ENCODE assay signal across 27 mouse cellular contexts in genomic region chr16:77602581-77602980, GRCm38 (mm10). TPM values are rescaled to one million over a fixed set of nuclear protein-coding genes. Genes with fewer than 3 reads are reported as not detected.
A peak's percentile ranks its signal among the peaks of the same experiment; 100 is the strongest.
DNase-seq lines count a peak whose midpoint lies in the region; ATAC-seq and TF ChIP-seq lines count a peak whose summit lies in the region.
"Had no signal": no experiment of that assay in that cellular context is flagged by ENCODE, and none has a peak within 500 bp of the region (broad histone marks: within the 10 kb centered on the region; RNA-seq: fewer than 3 reads in every experiment).

No protein-coding gene starts in this region.

- H3K9me3 ChIP-seq in hindbrain, embryonic 16.5 days (ENCODE audit: control insufficient read depth, low read length), result no peaks in the 10 kb centered on the region
- no peaks in the 10 kb centered on the region for H3K9me3 ChIP-seq in hindbrain, embryonic 12.5 days (replicated peaks)
- H3K9me3 ChIP-seq in forebrain, embryonic 11.5 days (ENCODE audit: control insufficient read depth, low read length), result no peaks in the 10 kb centered on the region
- H3K9me3 ChIP-seq: midbrain, embryonic 12.5 days; stomach, embryonic 15.5 days had no signal

- no peak overlapping the region for H3K9ac ChIP-seq in hindbrain, embryonic 16.5 days (ENCODE audit: low read depth, low read length)
- H3K9ac ChIP-seq in hindbrain, embryonic 12.5 days, result no peak overlapping the region
- no peak overlapping the region for H3K9ac ChIP-seq in forebrain, embryonic 11.5 days (ENCODE audit: low read length)
- H3K9ac ChIP-seq: forebrain, postnatal 0 days; midbrain, embryonic 12.5 days; stomach, embryonic 15.5 days had no signal

- no peak overlapping the region for H3ac ChIP-seq in C2C12 (ENCODE audit: control insufficient read depth, insufficient read length, low read depth)
- H3ac ChIP-seq in myocyte (ENCODE audit: control insufficient read depth, insufficient read length), result no peak overlapping the region

- POLR2A ChIA-PET in Patski (lab: Charles Lee), result no interaction called here

- WGBS in hindbrain, embryonic 16.5 days, result 65% methylated on average over 2 of the region's 2 CpGs
- WGBS in hindbrain, embryonic 12.5 days, result 78% methylated on average over 2 of the region's 2 CpGs
- 81% methylated on average over 2 of the region's 2 CpGs for WGBS in forebrain, embryonic 11.5 days

- peaks cover 13% of the 10 kb centered on the region for H3K79me2 ChIP-seq in C2C12 (ENCODE audit: control insufficient read depth, insufficient read depth)
- H3K79me2 ChIP-seq in myocyte (ENCODE audit: control insufficient read depth, insufficient read depth), result peaks cover 3% of the 10 kb centered on the region

- ATAC-seq in hindbrain, embryonic 16.5 days, result peak; percentile 41; the same call in 1 of the 2 replicates
- ATAC-seq in hindbrain, embryonic 12.5 days (ENCODE audit: low FRiP score), result no peak
- ATAC-seq in Patski, result peak; percentile 93
- ATAC-seq in forebrain, embryonic 11.5 days (replicated peaks; ENCODE audit: low FRiP score), result no peak
- ATAC-seq: forebrain, postnatal 0 days had no signal

- no peaks in the 10 kb centered on the region for H3K79me3 ChIP-seq in C2C12 (ENCODE audit: low read depth)

- no peaks in the 10 kb centered on the region for H3K36me3 ChIP-seq in hindbrain, embryonic 16.5 days (ENCODE audit: control insufficient read depth, insufficient read depth, low read length)
- peaks cover 9% of the 10 kb centered on the region; the same call in 1 of the 2 replicates for H3K36me3 ChIP-seq in hindbrain, embryonic 12.5 days
- H3K36me3 ChIP-seq in C2C12 (ENCODE audit: control insufficient read depth, insufficient read depth) (peaks cover 3% of the 10 kb centered on the region), myocyte (ENCODE audit: control insufficient read depth, insufficient read depth) (no peaks in the 10 kb centered on the region)
- H3K36me3 ChIP-seq in forebrain, embryonic 11.5 days (ENCODE audit: control insufficient read depth, insufficient read depth, low read length), result no peaks in the 10 kb centered on the region
- H3K36me3 ChIP-seq: stomach, embryonic 15.5 days had no signal

- no peak for TF ChIP-seq POLR2A in myocyte (IDR thresholded peaks at IDR 0.05; ENCODE audit: insufficient read length, low read depth)

- H3K4me1 ChIP-seq in hindbrain, embryonic 16.5 days (ENCODE audit: control insufficient read depth, insufficient read depth, low read depth, low read length), result no peaks in the 10 kb centered on the region; the same call in 1 of the 2 replicates
- no peaks in the 10 kb centered on the region for H3K4me1 ChIP-seq in hindbrain, embryonic 12.5 days
- H3K4me1 ChIP-seq in forebrain, embryonic 11.5 days (replicated peaks; ENCODE audit: control insufficient read depth, insufficient read depth, low read length), result no peaks in the 10 kb centered on the region
- H3K4me1 ChIP-seq: midbrain, embryonic 12.5 days; stomach, embryonic 15.5 days had no signal

- no peak overlapping the region for H3K4me2 ChIP-seq in hindbrain, embryonic 16.5 days (ENCODE audit: low read length)
- H3K4me2 ChIP-seq in hindbrain, embryonic 12.5 days (replicated peaks), result no peak overlapping the region
- peak overlapping the region; percentile 28 for H3K4me2 ChIP-seq in myocyte (ENCODE audit: low read depth)
- H3K4me2 ChIP-seq in forebrain, embryonic 11.5 days (ENCODE audit: low read depth, low read length, severe bottlenecking), result no peak overlapping the region
- H3K4me2 ChIP-seq: midbrain, embryonic 12.5 days; stomach, embryonic 15.5 days had no signal

- H3K27ac ChIP-seq in hindbrain, embryonic 16.5 days (ENCODE audit: low read depth, low read length), result no peak overlapping the region
- no peak overlapping the region for H3K27ac ChIP-seq in hindbrain, embryonic 12.5 days
- no peak overlapping the region for H3K27ac ChIP-seq in forebrain, embryonic 11.5 days (ENCODE audit: low read depth, low read length)
- H3K27ac ChIP-seq: midbrain, embryonic 12.5 days; stomach, embryonic 15.5 days had no signal

- CTCF ChIA-PET in Patski (lab: Charles Lee), result interaction anchor here (0.6 kb wide), 1 partner anchor 68 kb away, joined by 3 read pairs; no protein-coding TSS in a partner anchor

- in situ Hi-C loops in Patski (cut with MboI; ENCODE audit: low pct_unique_long_range_greater_than_20kb), result no loop called here

- DNase-seq in Patski (ENCODE audit: low read depth, low spot score), result peak; percentile 53
- DNase-seq in forebrain, embryonic 11.5 days (ENCODE audit: low spot score), result no peak
- DNase-seq in left cerebral cortex, postnatal 14 days (ENCODE audit: low spot score in 2 of 2), result no peak
- DNase-seq in heart, adult 8-10 months (ENCODE audit: low spot score), result no peak
- DNase-seq: cerebellum, postnatal 36 days; forebrain, postnatal 0 days; heart, adult 11 months; kidney, adult 11 months; kidney, postnatal 25 days; liver; lung, adult 18-20 months; lung, postnatal 4 days; thymus, postnatal 36 days had no signal

- TF ChIP-seq CTCF in C2C12 (IDR thresholded peaks at IDR 0.05; ENCODE audit: control insufficient read depth, insufficient read depth, insufficient read length) (no peak), Patski (IDR thresholded peaks at IDR 0.05) (no peak)

- H3K27me3 ChIP-seq in hindbrain, embryonic 16.5 days (replicated peaks; ENCODE audit: control insufficient read depth, insufficient read depth, low read length), result no peaks in the 10 kb centered on the region
- H3K27me3 ChIP-seq in hindbrain, embryonic 12.5 days, result no peaks in the 10 kb centered on the region
- no peaks in the 10 kb centered on the region for H3K27me3 ChIP-seq in C2C12 (ENCODE audit: control insufficient read depth, insufficient read depth, insufficient read length)
- no peaks in the 10 kb centered on the region for H3K27me3 ChIP-seq in Patski
- H3K27me3 ChIP-seq in myocyte (ENCODE audit: control insufficient read depth, insufficient read depth, insufficient read length), result no peaks in the 10 kb centered on the region
- no peaks in the 10 kb centered on the region for H3K27me3 ChIP-seq in forebrain, embryonic 11.5 days (ENCODE audit: control insufficient read depth, insufficient read depth, low read length)
- H3K27me3 ChIP-seq: CH12.LX; midbrain, embryonic 12.5 days; stomach, embryonic 15.5 days had no signal

- no peak overlapping the region for H3K4me3 ChIP-seq in hindbrain, embryonic 16.5 days (ENCODE audit: low read length)
- no peak overlapping the region for H3K4me3 ChIP-seq in hindbrain, embryonic 12.5 days
- H3K4me3 ChIP-seq in C2C12 (ENCODE audit: insufficient read depth, poor library complexity, severe bottlenecking) (no peak overlapping the region), myocyte (no peak overlapping the region)
- H3K4me3 ChIP-seq in forebrain, embryonic 11.5 days (ENCODE audit: low read depth, low read length), result no peak overlapping the region
- H3K4me3 ChIP-seq: midbrain, embryonic 12.5 days; stomach, embryonic 15.5 days had no signal

- intact Hi-C loops in left cerebral cortex, postnatal 14 days (cut with DNase I), result no loop called here

TF ChIP-seq in C2C12, 6 proteins besides CTCF, POLR2A, EP300 and RAD21:
- TF ChIP-seq FOSL1 (IDR thresholded peaks at IDR 0.05; ENCODE audit: insufficient read depth, low read length, poor library complexity, severe bottlenecking), result peak; percentile 48
- no peak for TF ChIP-seq MYOG (IDR thresholded peaks at IDR 0.05; ENCODE audit: control insufficient read depth, extremely low read depth, insufficient read length)
- no peak for TF ChIP-seq CEBPB (IDR thresholded peaks at IDR 0.05; ENCODE audit: low read depth)
- TF ChIP-seq MAX (IDR thresholded peaks at IDR 0.05), result no peak

TF ChIP-seq in myocyte, 11 proteins besides CTCF, POLR2A, EP300 and RAD21:
- no peak for TF ChIP-seq E2F4 (IDR thresholded peaks at IDR 0.05; ENCODE audit: insufficient read depth)
- no peak for TF ChIP-seq TCF3 (IDR thresholded peaks at IDR 0.05; ENCODE audit: insufficient read length, low read depth)
- no peak for TF ChIP-seq REST (IDR thresholded peaks at IDR 0.05; ENCODE audit: insufficient read depth, insufficient read length)
- TF ChIP-seq MYOG (IDR thresholded peaks at IDR 0.05; ENCODE audit: control insufficient read depth in 1 of 3, insufficient read depth in 1 of 3, insufficient read length in 2 of 3, low read depth in 2 of 3), result no peak
- no peak for TF ChIP-seq POLR2AphosphoS2 (IDR thresholded peaks at IDR 0.05; ENCODE audit: insufficient read length, low read depth)
- no peak for TF ChIP-seq CEBPB (IDR thresholded peaks at IDR 0.05; ENCODE audit: insufficient read depth, poor library complexity, severe bottlenecking)
- no peak for TF ChIP-seq USF1 (IDR thresholded peaks at IDR 0.05; ENCODE audit: low read depth)
- no peak for TF ChIP-seq MAX (IDR thresholded peaks at IDR 0.05; ENCODE audit: low read depth)
- no peak for TF ChIP-seq TCF12 (IDR thresholded peaks at IDR 0.05; ENCODE audit: insufficient read depth, poor library complexity, severe bottlenecking)
- no peak for TF ChIP-seq MYOD1 (IDR thresholded peaks at IDR 0.05; ENCODE audit: control insufficient read depth in 1 of 3, insufficient read length in 2 of 3, low read depth in 2 of 3)
- no peak for TF ChIP-seq SRF (IDR thresholded peaks at IDR 0.05; ENCODE audit: control insufficient read depth, insufficient read length, low read depth)

RNA-seq across cellular contexts. Expression of gene Gm11146, which starts 0.7 kb away (rescaled TPM):
- not detected in 2 replicates for polyA plus RNA-seq in hindbrain, embryonic 16.5 days (2015; fragmentation: Nextera tagmentation; extraction: Ambion mirVana)
- polyA plus RNA-seq in hindbrain, embryonic 12.5 days (2016; fragmentation: Nextera tagmentation; extraction: Ambion mirVana), result not detected in 2 replicates
- polyA plus RNA-seq in C2C12 (2012; fragmentation: generic; extraction: Trizol), result not detected
- polyA plus RNA-seq in Patski (2021), result not detected
- not detected for polyA plus RNA-seq in myocyte (2012; fragmentation: generic; extraction: Trizol)
- polyA plus RNA-seq in forebrain, embryonic 11.5 days (2014; fragmentation: Nextera tagmentation; extraction: Ambion mirVana), result not detected in 2 replicates
- not detected for total RNA-seq in left cerebral cortex, postnatal 14 days (2021)
- total RNA-seq in heart, adult 8-10 months (2022), result not detected
- total RNA-seq: adrenal gland, postnatal 36 days; CH12.LX; forebrain, postnatal 0 days; gastrocnemius, adult 8-10 months; hematopoietic stem cell, adult 5-6 weeks; layer of hippocampus, postnatal 25 days; left cerebral cortex, postnatal 36 days had no signal
- polyA plus RNA-seq: forebrain, postnatal 0 days; heart, embryonic 14.5 days; midbrain, embryonic 12.5 days; spleen, adult 2 months; stomach, embryonic 15.5 days had no signal

Comparison
In these comparisons a context has a peak if more than half of its experiments do, and no peak if none do; other contexts are left out.
1. ATAC-seq: peak in hindbrain, embryonic 16.5 days (single experiment) and Patski (single experiment); none in hindbrain, embryonic 12.5 days (single experiment) and forebrain, embryonic 11.5 days (single experiment).